In the genomic region with DNA sequence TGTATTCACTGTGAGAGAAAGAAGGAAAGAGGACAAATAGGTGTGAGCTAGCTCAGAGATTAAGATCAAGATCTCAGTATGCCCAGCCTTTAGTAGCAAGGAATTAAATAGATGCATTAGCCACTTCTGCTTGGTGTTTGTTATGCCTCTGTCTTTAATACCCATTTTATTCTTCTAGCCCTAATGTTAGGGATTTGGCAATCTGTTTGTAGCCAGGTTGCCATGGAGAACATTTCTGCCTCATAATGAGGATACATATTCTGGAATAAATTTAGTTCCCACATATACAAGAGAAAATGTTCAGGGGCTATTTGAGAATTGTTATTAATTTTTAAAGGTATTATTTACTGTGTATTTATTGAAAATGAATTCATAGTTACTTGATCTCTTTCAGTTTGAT, we compare ENCODE assay signal across 27 mouse cellular contexts.
DNase-seq lines count a peak whose midpoint lies in the region; ATAC-seq and TF ChIP-seq lines count a peak whose summit lies in the region.
"Had no signal": no experiment of that assay in that cellular context is flagged by ENCODE, and none has a peak within 500 bp of the region (broad histone marks: within the 10 kb centered on the region; RNA-seq: fewer than 3 reads in every experiment).

No protein-coding gene starts in this region.

- no peak for TF ChIP-seq CTCF in forebrain, postnatal 0 days (IDR thresholded peaks at IDR 0.05; ENCODE audit: low read depth)
- TF ChIP-seq CTCF in layer of hippocampus, adult 2 months (conservative IDR thresholded peaks at IDR 0.05): no peak
- TF ChIP-seq CTCF in left cerebral cortex, adult 2 months (IDR thresholded peaks at IDR 0.05): no peak

- H3K4me1 ChIP-seq in forebrain, postnatal 0 days (ENCODE audit: insufficient read depth): peaks cover 5% of the 10 kb centered on the region; the same call in 1 of the 2 replicates
- H3K4me1 ChIP-seq in forebrain, embryonic 14.5 days (ENCODE audit: control insufficient read depth, insufficient read depth, low read length): no peaks in the 10 kb centered on the region
- H3K4me1 ChIP-seq in embryonic facial prominence, embryonic 10.5 days: no peaks in the 10 kb centered on the region
- H3K4me1 ChIP-seq: forebrain, embryonic 10.5 days; forebrain, embryonic 13.5 days; heart, embryonic 15.5 days; hindbrain, embryonic 10.5 days had no signal

- intact Hi-C loops in left cerebral cortex, adult 2 months (cut with DNase I): no loop called here
- intact Hi-C loops in left cerebral cortex, postnatal 4 days (cut with DNase I): no loop called here

- H3K4me2 ChIP-seq in forebrain, postnatal 0 days (ENCODE audit: low read depth): no peak overlapping the region
- no peak overlapping the region for H3K4me2 ChIP-seq in forebrain, embryonic 14.5 days (ENCODE audit: low read length)
- H3K4me2 ChIP-seq: forebrain, embryonic 13.5 days; heart, embryonic 12.5 days; heart, embryonic 15.5 days; hindbrain, embryonic 14.5 days had no signal

- no peak overlapping the region for H3K9ac ChIP-seq in forebrain, postnatal 0 days
- H3K9ac ChIP-seq in forebrain, embryonic 14.5 days (ENCODE audit: low read length): no peak overlapping the region
- H3K9ac ChIP-seq: forebrain, embryonic 13.5 days; heart, embryonic 12.5 days; heart, embryonic 15.5 days; hindbrain, embryonic 14.5 days had no signal

- DNase-seq in forebrain, postnatal 0 days: no peak
- no peak for DNase-seq in forebrain, embryonic 14.5 days (ENCODE audit: low spot score)
- peak in 1 of 2 experiments; percentile 51 for DNase-seq in layer of hippocampus, adult 2 months (ENCODE audit: low spot score in 2 of 2)
- DNase-seq in layer of hippocampus, postnatal 36 days: no peak
- no peak for DNase-seq in left cerebral cortex, adult 2 months (ENCODE audit: extremely low spot score in 1 of 2, low spot score in 2 of 2)
- DNase-seq in left cerebral cortex, postnatal 4 days: no peak
- DNase-seq in telencephalon, adult 2 months (ENCODE audit: low read depth, low spot score): peak; percentile 19
- no peak for DNase-seq in embryonic facial prominence, embryonic 10.5 days (ENCODE audit: low spot score)
- DNase-seq: adrenal gland, adult 8-10 months; adrenal gland, postnatal 36 days; cerebellum, adult 11-12 months; cerebellum, adult 8-10 months; cerebellum, postnatal 10 days; cerebellum, postnatal 36 days; embryo, embryonic 11 days; gastrocnemius, postnatal 25 days; heart, adult 18-20 months; heart, postnatal 10 days; heart, postnatal 36 days had no signal

- no peak overlapping the region for H3K27ac ChIP-seq in forebrain, postnatal 0 days (ENCODE audit: low read depth, low read length)
- no peak overlapping the region for H3K27ac ChIP-seq in forebrain, embryonic 14.5 days (ENCODE audit: low read depth, low read length)
- H3K27ac ChIP-seq in layer of hippocampus, adult 2 months: peak overlapping the region; percentile 84
- peak overlapping the region; percentile 3; the same call in 1 of the 2 replicates for H3K27ac ChIP-seq in left cerebral cortex, adult 2 months
- H3K27ac ChIP-seq in embryonic facial prominence, embryonic 10.5 days (replicated peaks): no peak overlapping the region
- H3K27ac ChIP-seq: forebrain, embryonic 10.5 days; forebrain, embryonic 13.5 days; heart, embryonic 15.5 days; hindbrain, embryonic 10.5 days; hindbrain, embryonic 14.5 days; hindbrain, postnatal 0 days had no signal

- no peaks in the 10 kb centered on the region for H3K27me3 ChIP-seq in forebrain, postnatal 0 days (ENCODE audit: insufficient read depth, low read length)
- no peaks in the 10 kb centered on the region for H3K27me3 ChIP-seq in forebrain, embryonic 14.5 days (replicated peaks; ENCODE audit: control insufficient read depth, insufficient read depth, low read length)
- no peaks in the 10 kb centered on the region for H3K27me3 ChIP-seq in embryonic facial prominence, embryonic 10.5 days (replicated peaks; ENCODE audit: low read depth, poor library complexity, severe bottlenecking)
- H3K27me3 ChIP-seq: forebrain, embryonic 13.5 days; heart, embryonic 12.5 days; heart, embryonic 15.5 days had no signal

- peak; percentile 44 for ATAC-seq in forebrain, postnatal 0 days
- ATAC-seq in forebrain, embryonic 14.5 days: no peak
- ATAC-seq: activated CD4-positive, CD25-positive, alpha-beta regulatory T cell, adult 4 months; forebrain, embryonic 13.5 days; hindbrain, postnatal 0 days had no signal

- H3K36me3 ChIP-seq in forebrain, postnatal 0 days (ENCODE audit: insufficient read depth): peaks cover 19% of the 10 kb centered on the region; the same call in 1 of the 2 replicates
- H3K36me3 ChIP-seq in forebrain, embryonic 14.5 days (ENCODE audit: control insufficient read depth, insufficient read depth, low read length): peaks cover 8% of the 10 kb centered on the region
- no peaks in the 10 kb centered on the region for H3K36me3 ChIP-seq in embryonic facial prominence, embryonic 10.5 days (replicated peaks)
- H3K36me3 ChIP-seq: forebrain, embryonic 10.5 days; heart, embryonic 15.5 days; hindbrain, embryonic 10.5 days had no signal

- no peaks in the 10 kb centered on the region for H3K9me3 ChIP-seq in forebrain, postnatal 0 days (ENCODE audit: low read length)
- no peaks in the 10 kb centered on the region for H3K9me3 ChIP-seq in forebrain, embryonic 14.5 days (replicated peaks; ENCODE audit: control insufficient read depth, low read length)
- H3K9me3 ChIP-seq in embryonic facial prominence, embryonic 10.5 days: no peaks in the 10 kb centered on the region
- H3K9me3 ChIP-seq: forebrain, embryonic 10.5 days; forebrain, embryonic 13.5 days; heart, embryonic 12.5 days; heart, embryonic 15.5 days; hindbrain, embryonic 10.5 days had no signal

- H3K4me3 ChIP-seq in forebrain, postnatal 0 days (ENCODE audit: low read depth, low read length): no peak overlapping the region
- no peak overlapping the region for H3K4me3 ChIP-seq in forebrain, embryonic 14.5 days (ENCODE audit: low read depth, low read length)
- no peak overlapping the region for H3K4me3 ChIP-seq in layer of hippocampus, adult 2 months
- H3K4me3 ChIP-seq in left cerebral cortex, adult 2 months: no peak overlapping the region
- H3K4me3 ChIP-seq in embryonic facial prominence, embryonic 10.5 days: no peak overlapping the region
- H3K4me3 ChIP-seq: forebrain, embryonic 10.5 days; forebrain, embryonic 13.5 days; heart, embryonic 12.5 days; heart, embryonic 15.5 days; hindbrain, embryonic 10.5 days had no signal

Comparison
In these comparisons a context has a peak if more than half of its experiments do, and no peak if none do; other contexts are left out.
1. H3K27ac ChIP-seq: peak in layer of hippocampus, adult 2 months (single experiment) and left cerebral cortex, adult 2 months (single experiment); none in forebrain, postnatal 0 days (single experiment), forebrain, embryonic 14.5 days (single experiment) and embryonic facial prominence, embryonic 10.5 days (single experiment).